Mouse (Mus musculus) CD4-positive, CD25-positive, alpha-beta regulatory T cell, adult 4 months (primary cell): ENCODE results near the gene Abr. TPM values are rescaled to one million over a fixed set of nuclear protein-coding genes. Genes with fewer than 3 reads are reported as not detected.

Source experiments
- polyA plus RNA-seq, 2 experiments: library from polyadenylated mRNA; unstranded; fragments of 100-300 nt; shearing (Covaris generic); gene quantifications; one replicate each; pipeline ENCODE4 v1.2.1; 2017

Abr gene
- polyA plus RNA-seq, 2 experiments from 2014 or later, result 14.5 to 14.6 TPM

Other genes starting within 250 kb of the Abr start
- 1 to 10 TPM; 1.3 to 2.0 TPM for gene Nxn, start 223.2 kb downstream of the Abr start, polyA plus RNA-seq
- 10 to 100 TPM; 55.6 to 64.4 TPM for gene Timm22, start 215.4 kb downstream of the Abr start, polyA plus RNA-seq
- gene Bhlha9, start 50.2 kb upstream of the Abr start, polyA plus RNA-seq, result not detected
- gene Trarg1, start 57.5 kb upstream of the Abr start, polyA plus RNA-seq, result not detected
- 10 to 100 TPM; 49.2 to 62.6 TPM for gene Gosr1, start 141.3 kb upstream of the Abr start, polyA plus RNA-seq
- gene Cpd, start 224.7 kb upstream of the Abr start, polyA plus RNA-seq, result 1 to 10 TPM; 3.5 to 4.0 TPM